Mouse (Mus musculus) kidney, adult 2 months (tissue): ENCODE measurements around the gene Rhobtb1.

Source experiments
- CTCF ChIP-seq: fragments of 200-500 bp; conservative IDR thresholded peaks from 2 replicates; pipeline ENCODE4 v1.5.1; 2011; ENCODE audit warnings: low read depth, mild to moderate bottlenecking, control low read depth, low read length, moderate library complexity, mixed read lengths; ENCODE audit not compliant: insufficient read depth, insufficient read length
- POLR2A ChIP-seq: fragments of 200-500 bp; IDR thresholded peaks from one replicate; pipeline ENCODE4 v1.6.1; 2011; ENCODE audit warnings: low read depth, low read length, control low read depth

- TF ChIP-seq POLR2A (no peak), CTCF (no peak)
Observed at GRCm38 (mm10) chr10:69275811-69276775, 124.9 kb downstream of the Rhobtb1 start.
